Mouse (Mus musculus) gastrocnemius, postnatal 10 days (tissue): ENCODE measurements around the gene Abl2. TPM values are rescaled to one million over a fixed set of nuclear protein-coding genes. Genes with fewer than 3 reads are reported as not detected.

Experiments
- DNase-seq: peaks from one replicate; pipeline ENCODE4 v3.0.0; 2021; ENCODE audit warnings: mixed read lengths
- total RNA-seq, 2 experiments: library from RNA; stranded (reverse); gene quantifications; 2 replicates each; pipeline ENCODE4 v1.2.3; 2021

The Abl2 gene
- total RNA-seq, 2 experiments from 2014 or later: 16.1 to 18.7 TPM

GRCm38 (mm10) chr1:156671921-156672320 is 113.3 kb downstream of the Abl2 start:
- DNase-seq: no peak

GRCm38 (mm10) chr1:156672720-156673475 is 114.3 kb downstream of the Abl2 start:
- no peak for DNase-seq

GRCm38 (mm10) chr1:156673476-156674194 is 115.0 kb downstream of the Abl2 start:
- peak; percentile 39 for DNase-seq

- peak; percentile 75 for DNase-seq
These were observed 115.8 kb downstream of the Abl2 start, which contains the start of gene Tor3a for GRCm38 (mm10) chr1:156674195-156675000. TSS of gene Tor3a (minus strand) at chr1:156674356.

GRCm38 (mm10) chr1:156676171-156676570 is 117.6 kb downstream of the Abl2 start:
- DNase-seq: peak; percentile 51

GRCm38 (mm10) chr1:156676596-156676995 is 118.0 kb downstream of the Abl2 start:
- no peak for DNase-seq

GRCm38 (mm10) chr1:156677230-156677629 is 118.6 kb downstream of the Abl2 start:
- no peak for DNase-seq

- no peak for DNase-seq
These were observed 121.0 kb downstream of the Abl2 start for GRCm38 (mm10) chr1:156679599-156679998.

GRCm38 (mm10) chr1:156686025-156686661 is 127.6 kb downstream of the Abl2 start:
- no peak for DNase-seq

Other genes starting within 250 kb of the Abl2 start
- gene Nphs2, start 248.1 kb upstream of the Abl2 start, total RNA-seq: not detected
- 100 to 1,000 TPM; 595 to 608 TPM for gene Gm2000, start 192.7 kb upstream of the Abl2 start, total RNA-seq
- under 1 TPM in 1 of 2 experiments, not detected in 1; 0.16 TPM for gene Axdnd1, start 137.6 kb upstream of the Abl2 start, total RNA-seq
- 10 to 100 TPM; 12.2 to 17.5 TPM for gene Soat1, start 84.5 kb upstream of the Abl2 start, total RNA-seq
- 10 to 100 TPM; 34.7 to 35.3 TPM for gene Gm10031, start 34.8 kb upstream of the Abl2 start, total RNA-seq
- gene Tor3a, start 115.6 kb downstream of the Abl2 start, total RNA-seq: 1 to 10 TPM; 7.0 to 8.0 TPM
- 10 to 100 TPM; 29.7 to 31.6 TPM for gene Fam20b, start 160.3 kb downstream of the Abl2 start, total RNA-seq